Mouse (Mus musculus): ENCODE measurements around the gene Abhd8.

- no peak for TF ChIP-seq CTCF (IDR thresholded peaks at IDR 0.05; ENCODE audit: control insufficient read depth, insufficient read depth, insufficient replicate concordance, low read depth, low read length)
- TF ChIP-seq POLR2A (IDR thresholded peaks at IDR 0.05; ENCODE audit: control insufficient read depth, low read depth, low read length), result no peak
Observed at GRCm38 (mm10) chr8:71483932-71484331, 20.5 kb upstream of the Abhd8 start.
